Comparison of ENCODE assay signal across 8 mouse cellular contexts in the genomic region with DNA sequence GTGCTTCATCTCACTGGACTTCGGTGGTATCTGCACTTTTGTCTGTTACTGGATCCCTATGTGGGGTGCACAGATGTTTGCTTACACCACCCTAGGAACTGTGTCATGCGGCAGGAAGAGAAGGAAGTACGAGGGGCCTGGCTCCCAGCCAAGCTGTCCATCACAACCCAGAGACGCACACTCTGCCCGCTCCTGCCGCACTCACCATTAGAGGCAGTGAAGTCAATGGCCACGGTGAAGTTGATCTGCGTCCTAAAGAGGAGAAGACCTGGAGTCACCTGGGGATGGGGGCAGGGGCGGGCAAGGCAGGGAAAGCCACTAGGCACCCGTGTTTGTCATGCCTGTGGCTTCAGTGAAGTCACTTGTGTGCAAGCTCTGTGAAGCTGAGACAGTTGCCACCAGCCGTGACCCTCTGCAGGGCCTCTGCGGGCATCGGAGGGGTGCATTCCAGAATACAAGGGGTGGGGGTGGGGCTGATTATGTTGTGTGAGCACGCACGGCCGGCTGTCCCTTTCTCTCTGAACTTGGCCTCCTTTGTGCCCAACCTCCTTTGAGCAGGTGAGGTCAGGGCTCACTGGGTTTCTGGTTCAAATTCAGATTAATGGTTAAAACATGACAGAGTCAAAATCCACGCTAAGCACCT. TPM values are rescaled to one million over a fixed set of nuclear protein-coding genes. Genes with fewer than 3 reads are reported as not detected.
DNase-seq lines count a peak whose midpoint lies in the region; ATAC-seq and TF ChIP-seq lines count a peak whose summit lies in the region.

No protein-coding gene starts in this region.

- DNase-seq in neural tube, embryonic 10.5 days (ENCODE audit: extremely low spot score, low spot score), result no peak
- no peak for DNase-seq in gastrocnemius, adult 2 months

- no peak for TF ChIP-seq CTCF in gastrocnemius, adult 2 months (IDR thresholded peaks at IDR 0.05)

- peaks cover 20% of the 10 kb centered on the region for H3K4me1 ChIP-seq in neural tube, embryonic 13.5 days (replicated peaks)
- H3K4me1 ChIP-seq in embryonic facial prominence, embryonic 12.5 days, result peaks cover 22% of the 10 kb centered on the region
- H3K4me1 ChIP-seq in lung, embryonic 15.5 days, result peaks cover 33% of the 10 kb centered on the region
- peaks cover 18% of the 10 kb centered on the region for H3K4me1 ChIP-seq in stomach, embryonic 14.5 days (ENCODE audit: control insufficient read depth, insufficient read depth, low read length)

- no peak overlapping the region for H3K9ac ChIP-seq in neural tube, embryonic 13.5 days
- H3K9ac ChIP-seq in embryonic facial prominence, embryonic 12.5 days, result no peak overlapping the region
- no peak overlapping the region for H3K9ac ChIP-seq in lung, embryonic 15.5 days
- no peak overlapping the region for H3K9ac ChIP-seq in stomach, embryonic 14.5 days (replicated peaks; ENCODE audit: low read depth, low read length)

- H3K4me3 ChIP-seq in neural tube, embryonic 13.5 days, result no peak overlapping the region
- no peak overlapping the region for H3K4me3 ChIP-seq in embryonic facial prominence, embryonic 12.5 days
- H3K4me3 ChIP-seq in lung, embryonic 15.5 days, result no peak overlapping the region
- H3K4me3 ChIP-seq in stomach, embryonic 14.5 days (ENCODE audit: low read depth, low read length), result no peak overlapping the region
- no peak overlapping the region for H3K4me3 ChIP-seq in gastrocnemius, adult 2 months

- no peaks in the 10 kb centered on the region for H3K9me3 ChIP-seq in neural tube, embryonic 13.5 days
- peaks cover 9% of the 10 kb centered on the region; the same call in 1 of the 2 replicates for H3K9me3 ChIP-seq in embryonic facial prominence, embryonic 12.5 days
- H3K9me3 ChIP-seq in lung, embryonic 15.5 days, result no peaks in the 10 kb centered on the region
- H3K9me3 ChIP-seq in stomach, embryonic 14.5 days (ENCODE audit: control insufficient read depth, low read depth, low read length), result peaks cover 5% of the 10 kb centered on the region; the same call in 1 of the 2 replicates

- 15% methylated on average over 17 of the region's 17 CpGs for WGBS in neural tube, embryonic 13.5 days
- 12% methylated on average over 17 of the region's 17 CpGs for WGBS in embryonic facial prominence, embryonic 12.5 days
- WGBS in lung, embryonic 15.5 days, result 8% methylated on average over 17 of the region's 17 CpGs
- 13% methylated on average over 17 of the region's 17 CpGs for WGBS in stomach, embryonic 14.5 days

- intact Hi-C loops in gastrocnemius, adult 2 months (cut with DNase I), result no loop called here

- H3K36me3 ChIP-seq in neural tube, embryonic 13.5 days, result no peaks in the 10 kb centered on the region
- H3K36me3 ChIP-seq in embryonic facial prominence, embryonic 12.5 days, result no peaks in the 10 kb centered on the region
- H3K36me3 ChIP-seq in lung, embryonic 15.5 days, result no peaks in the 10 kb centered on the region
- H3K36me3 ChIP-seq in stomach, embryonic 14.5 days (ENCODE audit: control insufficient read depth, insufficient read depth, low read length), result no peaks in the 10 kb centered on the region

- no peak overlapping the region for H3K4me2 ChIP-seq in neural tube, embryonic 13.5 days
- H3K4me2 ChIP-seq in embryonic facial prominence, embryonic 12.5 days (replicated peaks), result peak overlapping the region; percentile 29
- peak overlapping the region; percentile 24; the same call in 1 of the 2 replicates for H3K4me2 ChIP-seq in lung, embryonic 15.5 days
- H3K4me2 ChIP-seq in stomach, embryonic 14.5 days (replicated peaks; ENCODE audit: low read depth, low read length), result no peak overlapping the region

- no peak for ATAC-seq in neural tube, embryonic 13.5 days (ENCODE audit: low read depth)
- no peak for ATAC-seq in embryonic facial prominence, embryonic 12.5 days (ENCODE audit: insufficient number of reproducible peaks, insufficient read depth, low FRiP score, low TSS enrichment)
- ATAC-seq in inflammation-experienced regulatory T-cells, adult 6 months, result peak; percentile 51
- no peak for ATAC-seq in lung, embryonic 15.5 days (ENCODE audit: borderline replicate concordance, extremely low read depth, low FRiP score, low TSS enrichment)
- ATAC-seq in stomach, embryonic 14.5 days (ENCODE audit: insufficient number of reproducible peaks, insufficient read depth, low FRiP score, low read depth), result 0 out of 2 replicates have a peak, but pooled peaks have one; percentile 20
- ATAC-seq in cerebellum, adult (ENCODE audit: insufficient number of reproducible peaks, low FRiP score, low TSS enrichment), result no peak

- H3K27ac ChIP-seq in neural tube, embryonic 13.5 days (replicated peaks), result peak overlapping the region; percentile 64; the same call in 1 of the 2 replicates
- H3K27ac ChIP-seq in embryonic facial prominence, embryonic 12.5 days, result no peak overlapping the region
- no peak overlapping the region for H3K27ac ChIP-seq in lung, embryonic 15.5 days
- H3K27ac ChIP-seq in stomach, embryonic 14.5 days (ENCODE audit: low read length), result no peak overlapping the region
- H3K27ac ChIP-seq in gastrocnemius, adult 2 months, result no peak overlapping the region

- no peaks in the 10 kb centered on the region for H3K27me3 ChIP-seq in neural tube, embryonic 13.5 days
- no peaks in the 10 kb centered on the region; the same call in 1 of the 2 replicates for H3K27me3 ChIP-seq in embryonic facial prominence, embryonic 12.5 days
- H3K27me3 ChIP-seq in lung, embryonic 15.5 days, result no peaks in the 10 kb centered on the region
- H3K27me3 ChIP-seq in stomach, embryonic 14.5 days (ENCODE audit: control insufficient read depth, insufficient read depth, low read length), result no peaks in the 10 kb centered on the region

RNA-seq across cellular contexts. Expression of a gene that starts 50.6 kb away (rescaled TPM):
- 0.11 TPM in 1 of 2 replicates, not detected in the other for polyA plus RNA-seq in neural tube, embryonic 13.5 days (2015; fragmentation: Nextera tagmentation; extraction: Ambion mirVana)
- polyA plus RNA-seq in embryonic facial prominence, embryonic 12.5 days (2016; fragmentation: Nextera tagmentation; extraction: Ambion mirVana), result 0.27 and 0.55 TPM in 2 replicates
- polyA plus RNA-seq in inflammation-experienced regulatory T-cells, adult 6 months (2017; shearing (Covaris generic)), result not detected
- polyA plus RNA-seq in lung, embryonic 15.5 days (2015; fragmentation: Nextera tagmentation; extraction: Ambion mirVana), result 0.52 and 1.4 TPM in 2 replicates
- 0.39 and 0.97 TPM in 2 replicates for polyA plus RNA-seq in stomach, embryonic 14.5 days (2014; fragmentation: Nextera tagmentation; extraction: Ambion mirVana)
- total RNA-seq in gastrocnemius, adult 2 months (2021), result under 1 TPM in 1 of 2 experiments, not detected in 1; 0.59 TPM

Comparison
In these comparisons a context has a peak if more than half of its experiments do, and no peak if none do; other contexts are left out.
1. ATAC-seq: peak in inflammation-experienced regulatory T-cells, adult 6 months (single experiment) and stomach, embryonic 14.5 days (single experiment); none in neural tube, embryonic 13.5 days (single experiment), embryonic facial prominence, embryonic 12.5 days (single experiment), lung, embryonic 15.5 days (single experiment) and cerebellum, adult (single experiment).
2. H3K4me2 ChIP-seq: peak in embryonic facial prominence, embryonic 12.5 days (single experiment) and lung, embryonic 15.5 days (single experiment); none in neural tube, embryonic 13.5 days (single experiment) and stomach, embryonic 14.5 days (single experiment).